Mouse (Mus musculus): Measurements from ENCODE around the gene Jakmip3. TPM values are rescaled to one million over a fixed set of nuclear protein-coding genes. Genes with fewer than 3 reads are reported as not detected.
A peak's percentile ranks its signal among the peaks of the same experiment; 100 is the strongest.

Jakmip3 gene
- total RNA-seq, 2 experiments from 2014 or later = not detected

DNA sequence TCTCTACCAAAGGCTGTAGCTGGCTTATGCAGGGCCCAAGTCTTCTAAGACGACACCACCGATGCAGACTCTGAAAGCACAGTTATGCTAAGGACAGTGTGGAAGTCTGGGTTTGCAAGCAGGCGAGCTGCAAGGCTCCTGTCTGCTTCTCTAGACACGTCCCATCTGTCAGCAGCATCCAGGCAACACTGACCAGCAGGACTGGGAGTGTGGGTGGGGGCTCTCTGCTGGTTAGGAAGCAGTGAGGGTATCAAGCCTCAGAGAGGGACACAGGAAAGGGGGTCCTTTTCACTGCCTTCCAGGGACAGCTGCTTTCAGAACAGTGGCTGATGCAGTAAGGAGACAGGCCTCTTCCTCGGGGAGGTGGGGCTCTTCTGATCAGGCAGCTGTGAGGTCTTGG lies 86.6 kb downstream of the Jakmip3 start:
- no peak for DNase-seq (ENCODE audit: low spot score in 2 of 2)

DNA sequence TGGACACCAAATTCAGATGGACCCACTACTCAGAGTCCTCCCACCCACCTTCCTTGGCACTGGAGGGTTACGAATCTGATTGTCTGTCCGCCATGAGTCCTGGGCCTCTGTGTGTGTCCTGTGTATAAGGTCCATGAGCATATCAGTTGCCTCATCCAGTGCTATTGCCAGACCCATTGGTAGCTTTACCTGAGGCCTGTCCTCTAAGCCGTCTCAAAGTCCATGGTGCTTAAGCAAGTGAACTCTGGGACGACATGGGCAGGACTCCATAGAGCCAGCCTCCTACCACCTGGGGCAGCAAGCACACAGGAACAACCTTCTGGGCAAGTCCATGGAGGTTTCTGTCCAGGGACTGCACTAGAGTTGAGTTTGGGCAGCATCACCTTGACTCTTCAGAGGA lies 90.7 kb downstream of the Jakmip3 start:
- no peak for DNase-seq (ENCODE audit: low spot score in 2 of 2)

DNA sequence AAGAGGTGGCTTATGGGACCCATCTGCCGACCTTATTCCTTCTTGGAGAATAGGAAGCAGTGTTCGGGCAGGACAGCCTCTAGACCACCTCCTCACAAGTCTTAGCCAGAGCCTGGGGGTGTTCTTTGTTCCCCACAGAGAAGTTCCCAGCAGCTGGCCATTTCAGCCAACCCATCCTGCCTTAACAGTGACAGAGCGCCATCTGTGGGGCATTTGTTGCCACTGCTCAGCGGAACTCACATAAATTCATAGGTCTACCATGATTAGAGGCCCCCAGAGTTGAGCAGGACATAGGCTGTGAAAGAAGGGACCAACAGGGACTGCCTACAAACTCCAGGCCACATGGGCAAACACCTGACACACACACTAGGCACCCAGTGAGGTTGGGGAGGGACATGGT lies 122.9 kb downstream of the Jakmip3 start:
- DNase-seq (ENCODE audit: low spot score in 2 of 2) = no peak

DNA sequence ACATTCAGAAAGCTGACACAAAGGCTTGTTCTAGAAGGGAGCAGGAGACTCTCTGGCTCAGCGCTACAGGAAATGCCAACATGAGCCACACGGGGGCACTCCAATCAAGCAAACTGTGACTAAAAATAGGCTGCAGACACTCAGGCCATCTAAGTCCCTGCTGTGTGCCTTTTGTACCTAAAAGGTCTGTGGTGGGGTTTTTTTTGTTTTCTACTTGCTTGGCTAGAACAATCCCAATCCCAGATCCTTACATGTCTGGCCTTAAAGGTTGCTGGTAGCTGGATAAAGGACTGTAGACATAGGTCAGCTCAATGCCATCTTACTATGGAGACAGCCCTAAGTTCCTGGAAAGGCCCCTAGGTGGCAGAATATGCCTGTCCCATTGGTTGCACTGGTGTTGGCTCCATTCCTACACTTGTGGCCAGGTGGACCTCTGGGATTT lies 127.7 kb downstream of the Jakmip3 start:
- DNase-seq (ENCODE audit: low spot score in 2 of 2) = peak; percentile 46 to 68

DNA sequence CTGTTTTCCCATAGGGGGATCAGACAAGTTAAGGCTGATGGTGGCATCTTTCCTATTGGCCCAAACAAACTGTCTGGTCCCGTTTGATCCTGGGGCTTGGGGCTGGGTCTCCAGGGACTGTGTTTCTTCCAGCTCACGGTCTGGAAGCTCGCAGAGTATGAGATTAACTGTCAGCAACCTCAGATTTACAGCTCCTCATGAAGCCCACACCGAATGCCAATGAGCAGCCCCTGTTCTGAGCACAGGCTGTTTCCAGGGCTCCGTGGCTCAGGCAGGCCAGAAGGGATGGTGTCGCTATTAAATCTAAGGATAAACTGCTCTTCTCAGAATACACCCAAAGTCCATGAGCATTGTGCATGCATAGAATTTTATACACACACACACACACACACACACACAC lies 133.7 kb downstream of the Jakmip3 start:
- no peak for DNase-seq (ENCODE audit: low spot score in 2 of 2)

DNA sequence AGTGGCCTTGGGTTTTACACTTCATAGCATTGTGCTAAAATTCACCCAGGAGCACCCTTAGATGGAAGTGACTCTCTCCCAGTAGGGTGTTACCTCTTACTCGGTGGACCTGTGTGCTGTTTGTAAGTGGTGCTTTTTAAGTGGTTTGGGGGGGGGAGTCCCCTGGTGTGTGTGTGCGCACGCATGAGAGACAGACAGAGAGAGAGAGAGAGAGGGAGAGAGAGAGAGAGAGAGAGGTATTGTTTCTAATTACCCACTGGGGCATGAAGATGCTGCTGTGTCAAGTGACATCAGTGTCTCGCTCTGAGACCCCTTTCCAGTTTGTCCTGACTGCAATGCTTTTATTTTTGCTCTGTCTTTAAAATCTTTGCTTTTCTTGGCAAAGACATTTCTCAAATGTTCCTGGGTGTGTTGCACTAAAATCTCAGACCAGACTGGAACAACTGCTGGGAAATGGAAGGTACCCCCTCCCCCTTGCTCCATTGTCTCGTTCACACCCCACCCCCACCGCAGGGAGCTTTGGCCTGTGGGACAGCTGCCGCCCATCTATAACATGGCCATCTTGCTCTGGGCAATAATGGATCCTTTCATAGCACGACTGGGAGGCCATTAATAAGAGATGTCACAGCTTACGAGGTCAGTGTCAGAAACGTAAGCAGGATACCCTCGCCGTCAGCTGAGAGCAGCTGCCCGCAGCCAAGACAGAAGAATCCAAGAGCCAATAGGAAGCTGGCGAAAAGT lies 134.7 kb downstream of the Jakmip3 start:
- no peak for DNase-seq (ENCODE audit: low spot score in 2 of 2)

DNA sequence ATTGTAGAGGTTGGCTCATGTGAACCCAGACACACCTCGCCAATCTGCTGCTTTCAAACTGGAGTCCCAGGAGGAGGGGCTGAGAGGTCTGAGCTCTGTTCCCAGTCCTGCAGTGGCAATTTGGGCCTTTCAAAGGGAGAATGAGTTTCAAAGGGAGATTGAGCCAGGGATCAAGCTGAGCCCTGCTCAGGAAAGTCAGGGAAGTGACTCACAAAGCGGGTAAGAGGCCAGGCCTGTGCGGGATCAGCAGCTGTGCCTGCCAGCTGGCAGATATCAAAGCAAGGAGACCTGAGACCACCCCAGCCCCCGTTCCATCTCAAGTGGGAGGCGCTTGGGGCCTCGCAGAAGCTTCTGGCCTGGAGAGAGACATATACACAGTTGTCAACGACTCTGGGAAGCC lies 136.8 kb downstream of the Jakmip3 start:
- DNase-seq (ENCODE audit: low spot score in 2 of 2) = no peak

DNA sequence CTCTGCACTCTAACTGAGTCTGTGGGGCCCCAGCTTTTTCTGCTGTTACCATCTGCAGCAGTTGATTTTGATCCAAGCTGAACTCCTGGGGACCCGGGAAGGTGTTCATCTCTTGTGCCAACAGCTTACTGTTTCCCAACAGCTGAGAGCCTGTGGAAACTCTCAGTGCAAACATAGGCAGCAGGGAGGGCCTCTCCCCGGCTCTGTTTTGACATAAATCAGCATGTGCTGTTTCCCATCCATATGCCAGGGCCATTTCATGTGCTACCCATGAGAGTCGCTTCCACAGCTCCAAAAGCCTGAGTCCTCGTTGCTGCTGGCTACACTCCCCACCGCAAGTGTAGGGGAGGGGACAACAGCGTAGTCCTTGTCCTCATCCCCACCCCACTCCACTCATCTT lies 137.7 kb downstream of the Jakmip3 start:
- no peak for DNase-seq (ENCODE audit: low spot score in 2 of 2)

DNA sequence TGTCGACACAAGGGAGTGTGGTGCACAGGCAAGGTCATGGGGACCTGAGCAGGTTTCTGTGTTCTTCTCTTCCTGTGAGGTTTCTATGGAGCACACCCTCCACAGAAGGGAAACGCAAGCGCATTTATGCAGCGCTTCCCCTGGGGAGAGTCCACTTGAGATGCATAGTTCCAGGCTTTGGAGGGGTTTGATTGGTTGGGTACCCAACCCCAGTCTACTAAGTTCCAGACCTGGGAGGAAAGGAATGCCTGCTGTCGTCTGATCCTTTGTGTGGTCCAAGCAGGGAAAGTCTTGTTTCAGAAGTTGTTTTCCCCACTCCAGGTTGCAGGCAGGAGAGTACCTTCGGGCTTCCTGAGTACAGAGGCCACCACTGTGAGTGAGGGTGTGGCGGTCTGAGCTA lies 138.6 kb downstream of the Jakmip3 start:
- no peak for DNase-seq (ENCODE audit: low spot score in 2 of 2)

DNA sequence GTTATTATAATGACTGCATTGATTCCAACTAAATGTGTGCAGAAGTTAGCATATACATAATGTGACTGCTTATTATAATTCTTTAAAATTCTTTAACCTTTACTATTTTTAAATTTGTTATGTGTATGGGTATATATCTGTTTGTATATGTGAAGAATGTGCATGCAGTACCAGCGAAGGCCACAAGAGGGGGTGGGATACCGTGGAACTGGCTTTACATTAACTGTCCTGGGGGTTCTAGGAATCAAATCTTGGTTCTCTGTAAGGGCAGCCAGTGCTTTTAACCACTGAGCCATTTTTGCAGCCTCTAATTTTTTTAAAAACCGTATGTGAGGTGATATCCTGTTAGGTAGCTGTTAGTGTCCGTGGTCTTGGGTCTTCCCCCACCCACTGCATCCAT lies 140.2 kb downstream of the Jakmip3 start:
- DNase-seq (ENCODE audit: low spot score in 2 of 2) = no peak

DNA sequence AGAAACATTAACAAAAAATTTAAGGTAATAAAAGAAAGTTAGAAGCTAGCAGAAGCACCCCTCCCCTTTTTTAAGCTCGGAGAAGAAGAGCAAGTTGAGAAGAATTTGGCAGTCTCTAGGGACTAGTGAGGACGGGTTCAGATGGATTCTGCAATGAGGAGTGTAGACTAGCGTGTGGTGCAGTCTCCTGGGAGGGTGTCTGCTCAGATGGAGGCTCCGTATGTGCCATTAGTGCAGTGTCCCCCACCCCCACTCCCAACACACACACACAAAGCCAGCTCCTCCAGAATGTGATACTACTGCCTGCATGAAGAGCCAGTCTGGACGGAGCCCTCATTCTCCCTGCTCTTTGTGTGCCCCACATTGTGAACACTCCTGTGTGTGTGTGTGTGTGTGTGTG lies 140.6 kb downstream of the Jakmip3 start:
- no peak for DNase-seq (ENCODE audit: low spot score in 2 of 2)

DNA sequence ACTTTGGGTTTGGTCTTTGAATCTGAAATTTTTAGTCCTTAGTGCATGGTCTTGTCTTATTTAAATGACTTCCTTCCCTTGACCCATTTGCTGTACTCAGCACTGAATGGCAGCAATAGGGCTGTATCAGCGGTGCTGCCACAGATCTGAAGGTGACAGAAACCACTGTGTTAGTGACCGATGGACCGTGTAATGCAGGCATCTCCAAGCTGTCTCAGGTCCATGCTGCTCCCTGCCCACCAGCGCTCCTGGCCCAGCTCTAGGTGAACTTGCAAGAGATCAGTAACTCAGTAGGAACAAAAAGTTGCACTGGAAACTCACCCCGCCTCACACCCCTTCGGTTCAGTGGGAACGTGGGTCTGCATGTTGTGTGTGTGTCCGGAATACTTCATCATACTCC lies 141.8 kb downstream of the Jakmip3 start:
- no peak for DNase-seq (ENCODE audit: low spot score in 2 of 2)

DNA sequence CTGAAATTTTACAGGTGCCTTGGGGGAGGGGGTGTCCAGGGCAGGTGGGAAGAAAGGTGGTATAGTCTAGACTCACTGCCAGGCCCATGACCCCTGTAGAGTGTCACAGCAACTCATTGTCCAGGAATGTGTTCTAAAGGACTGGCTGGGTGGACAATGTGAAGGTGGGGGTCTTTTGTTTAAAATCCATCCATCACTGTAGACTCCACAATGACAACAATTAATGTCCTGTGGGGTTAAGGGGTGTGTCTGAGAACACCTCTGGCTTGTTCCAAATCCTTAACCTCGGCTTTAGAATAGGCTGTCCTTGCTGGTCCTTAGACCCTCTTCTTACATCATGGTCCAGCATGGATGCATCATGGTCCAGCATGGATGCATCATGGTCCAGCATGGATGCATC lies 143.8 kb downstream of the Jakmip3 start:
- DNase-seq (ENCODE audit: low spot score in 2 of 2) = no peak

DNA sequence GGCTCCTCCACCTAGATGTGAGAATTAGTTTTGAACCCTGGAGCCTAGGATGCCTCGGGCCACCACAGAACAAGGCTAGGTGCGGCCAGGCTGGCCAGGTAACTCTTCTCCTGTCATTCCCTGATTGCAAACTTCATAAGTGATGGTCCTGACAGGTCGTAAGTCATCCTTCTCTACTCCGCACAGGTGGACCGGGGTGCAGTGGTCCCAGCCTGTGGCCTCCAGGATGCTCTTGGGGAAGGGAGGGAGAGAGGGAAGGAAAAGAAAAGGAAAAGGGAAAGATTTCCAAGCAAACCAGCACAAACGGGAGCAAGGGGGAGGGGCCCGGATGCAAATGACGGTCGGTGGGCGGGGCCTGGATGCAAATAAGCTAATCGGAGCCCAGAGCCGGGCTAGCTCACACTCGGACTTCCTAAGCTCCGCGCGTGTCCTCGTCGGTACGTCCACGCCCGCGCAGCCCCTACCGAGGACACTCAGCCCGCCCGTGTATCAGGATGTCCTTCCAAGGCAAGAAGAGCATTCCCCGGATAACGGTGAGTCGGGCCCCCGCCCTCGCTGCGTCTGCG lies 145.2 kb downstream of the Jakmip3 start, which contains the start of gene Dpysl4:
Gene Dpysl4 (plus strand): TSS at position 373 of the 566 bp plus-strand sequence.
- peak; percentile 36 to 77 for DNase-seq (ENCODE audit: low spot score in 2 of 2)

DNA sequence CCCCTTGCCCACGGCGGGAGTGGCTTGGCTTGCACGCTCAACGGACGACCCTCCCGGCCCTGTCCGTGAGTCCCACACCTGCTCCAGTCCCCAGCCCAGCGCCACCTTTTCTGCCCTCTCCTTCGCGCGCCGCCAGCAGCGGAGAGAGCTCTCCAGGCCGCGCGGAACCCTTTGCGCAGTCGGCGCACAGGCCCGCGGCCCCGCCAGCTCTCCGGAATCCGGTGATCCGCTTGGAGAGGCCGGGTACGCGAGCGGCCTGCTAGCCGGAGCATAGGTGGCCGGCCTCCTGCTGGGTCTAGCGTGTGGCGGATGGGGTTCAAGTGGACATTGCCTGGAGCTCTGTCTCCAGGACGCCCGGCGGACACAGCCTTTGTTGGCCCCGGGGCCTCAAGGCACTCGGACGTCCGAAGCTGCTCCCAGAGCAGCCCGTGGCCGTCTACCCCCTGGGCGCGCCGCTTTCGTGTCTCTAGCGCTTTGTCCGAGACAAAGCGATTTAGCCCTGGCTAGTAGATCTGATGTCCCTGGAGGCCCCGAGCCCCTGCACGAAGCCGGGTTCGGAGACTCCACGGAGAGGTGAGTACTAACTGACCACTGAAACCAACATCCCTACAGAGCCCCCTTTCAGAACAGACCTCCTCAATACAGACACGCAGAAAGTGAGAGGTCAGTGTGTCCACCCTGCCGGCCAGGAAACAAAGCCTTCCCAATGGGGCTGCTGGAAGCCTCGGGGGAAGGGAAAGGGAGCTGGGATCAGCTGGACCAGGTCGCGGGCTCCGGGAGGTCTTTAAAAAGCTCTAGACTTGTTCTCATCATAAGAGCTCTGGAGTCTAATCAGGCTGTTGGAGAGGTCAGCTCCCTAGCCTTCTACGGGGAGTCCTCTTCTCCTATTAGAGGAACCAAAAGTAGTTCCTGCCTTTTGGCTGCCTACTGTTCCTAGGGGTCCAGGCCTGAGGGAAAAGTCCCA lies 145.9 kb downstream of the Jakmip3 start:
- DNase-seq (ENCODE audit: low spot score in 2 of 2) = peak in 1 of 2 experiments; percentile 44

DNA sequence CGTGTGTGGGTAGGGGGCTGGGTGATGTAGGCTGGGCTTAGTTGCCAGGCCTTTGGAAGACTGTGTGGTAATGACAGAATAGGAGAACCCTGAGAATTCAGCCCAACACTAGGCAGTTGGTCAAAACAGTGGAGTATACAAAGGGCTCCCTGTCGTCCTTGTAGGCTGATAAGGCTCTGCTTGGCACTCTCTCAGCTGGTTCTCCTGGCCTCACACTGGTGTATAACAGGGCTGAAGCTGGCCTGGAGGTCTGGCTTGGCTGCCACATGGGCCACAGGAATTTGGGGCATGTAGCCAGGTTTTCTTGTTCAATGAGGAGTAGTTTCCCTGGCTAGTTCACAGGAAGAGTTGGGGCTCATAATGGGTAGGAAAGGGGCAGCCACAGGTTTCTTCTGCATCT lies 147.3 kb downstream of the Jakmip3 start:
- DNase-seq (ENCODE audit: low spot score in 2 of 2) = no peak

DNA sequence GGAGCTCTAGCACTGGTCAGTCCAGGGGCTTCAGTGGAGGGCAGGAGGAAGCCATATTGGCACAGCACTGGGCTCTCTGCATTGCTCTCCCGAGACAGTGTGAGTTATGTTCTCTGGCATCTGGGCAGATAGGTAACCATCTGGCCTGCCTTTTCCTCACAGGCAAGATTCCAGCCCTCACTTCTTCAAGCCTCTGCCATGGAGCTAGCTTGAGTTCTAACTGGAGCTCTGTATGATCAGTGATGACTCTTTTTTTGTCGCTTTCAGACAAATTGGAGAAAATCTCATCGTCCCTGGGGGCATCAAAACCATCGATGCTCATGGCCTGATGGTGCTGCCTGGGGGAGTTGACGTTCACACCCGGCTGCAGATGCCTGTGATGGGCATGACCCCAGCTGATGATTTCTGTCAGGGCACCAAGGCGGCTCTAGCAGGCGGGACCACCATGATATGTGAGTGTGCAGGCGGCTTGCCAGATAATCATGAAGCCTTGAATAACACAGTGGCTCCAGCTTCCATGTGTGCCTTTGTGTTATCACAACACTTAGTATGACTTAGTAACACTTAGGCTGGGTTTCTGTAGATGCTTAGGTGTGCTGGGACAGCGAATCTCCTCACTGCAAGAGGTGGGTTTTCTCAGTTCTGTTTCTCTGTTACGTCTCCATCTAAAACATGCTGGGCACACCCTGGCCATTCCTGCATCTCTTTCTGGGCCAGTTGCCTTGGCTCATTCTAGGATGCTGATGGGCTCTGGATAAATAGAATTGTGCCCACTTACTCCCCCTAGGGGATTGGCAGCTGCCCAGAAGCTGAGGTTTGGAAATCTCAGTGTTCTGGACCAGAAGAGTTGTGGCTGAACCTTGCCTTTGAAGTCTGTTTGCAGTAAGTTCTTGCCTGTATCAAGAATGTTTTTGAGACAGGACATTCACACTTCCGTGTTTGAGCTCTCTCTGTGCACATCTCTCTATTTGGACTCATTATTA lies 149.7 kb downstream of the Jakmip3 start:
- no peak for DNase-seq (ENCODE audit: low spot score in 2 of 2)

DNA sequence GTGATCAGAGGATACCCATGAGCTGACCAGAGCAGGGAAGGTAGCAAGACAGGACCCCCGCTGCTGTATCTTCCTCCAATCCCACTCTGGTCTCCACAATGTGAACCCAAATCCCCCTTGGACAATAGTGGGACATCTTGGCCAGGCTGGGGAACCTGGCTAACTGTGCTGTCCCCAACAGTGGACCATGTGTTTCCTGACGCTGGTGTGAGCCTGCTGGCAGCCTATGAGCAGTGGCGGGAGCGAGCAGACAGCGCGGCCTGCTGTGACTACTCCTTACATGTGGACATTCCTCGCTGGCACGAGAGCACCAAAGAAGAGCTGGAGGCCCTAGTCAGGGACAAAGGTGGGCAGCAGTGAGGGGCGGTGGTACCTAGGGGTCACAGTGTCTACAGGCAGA lies 151.2 kb downstream of the Jakmip3 start:
- no peak for DNase-seq (ENCODE audit: low spot score in 2 of 2)

DNA sequence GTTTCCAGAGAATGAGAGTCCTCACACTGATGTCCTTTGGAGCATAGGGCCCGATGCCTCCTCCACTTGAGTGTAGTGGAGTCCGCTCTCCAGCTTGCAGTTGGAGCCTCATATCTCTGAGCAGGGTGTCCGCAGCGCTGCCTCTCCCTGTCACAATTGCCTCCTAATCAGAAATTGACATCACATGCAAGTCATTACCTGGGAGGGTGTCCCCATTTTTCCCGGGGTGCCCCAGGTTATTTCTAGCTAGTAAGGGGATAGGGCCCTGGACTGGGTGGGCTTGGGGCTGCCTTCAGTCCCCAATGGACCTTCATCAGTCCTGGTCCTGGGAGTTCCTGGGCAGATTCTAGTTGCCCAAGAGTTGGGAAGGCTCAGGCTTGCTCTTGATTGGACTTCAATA lies 152.1 kb downstream of the Jakmip3 start:
- DNase-seq (ENCODE audit: low spot score in 2 of 2) = no peak

DNA sequence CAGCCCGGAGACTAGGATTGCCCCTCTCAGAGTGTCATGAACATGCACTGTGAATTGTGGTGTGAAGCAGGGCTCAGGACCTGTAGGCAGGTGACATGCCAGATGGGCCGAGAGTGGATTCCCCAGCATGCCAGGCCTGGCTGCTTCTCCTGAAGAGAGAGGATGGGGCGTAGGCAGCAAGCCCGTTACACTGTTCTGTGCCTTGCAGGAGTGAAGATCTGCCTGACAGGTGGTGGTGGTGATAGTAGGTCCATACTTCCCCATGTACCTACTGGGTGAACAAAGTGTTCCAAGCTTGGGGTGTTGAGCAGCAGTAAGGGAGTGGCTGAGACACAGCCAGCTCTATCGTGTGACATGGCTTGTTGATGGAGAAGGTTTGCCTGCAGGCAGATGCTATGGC lies 152.6 kb downstream of the Jakmip3 start:
- DNase-seq (ENCODE audit: low spot score in 2 of 2) = no peak

DNA sequence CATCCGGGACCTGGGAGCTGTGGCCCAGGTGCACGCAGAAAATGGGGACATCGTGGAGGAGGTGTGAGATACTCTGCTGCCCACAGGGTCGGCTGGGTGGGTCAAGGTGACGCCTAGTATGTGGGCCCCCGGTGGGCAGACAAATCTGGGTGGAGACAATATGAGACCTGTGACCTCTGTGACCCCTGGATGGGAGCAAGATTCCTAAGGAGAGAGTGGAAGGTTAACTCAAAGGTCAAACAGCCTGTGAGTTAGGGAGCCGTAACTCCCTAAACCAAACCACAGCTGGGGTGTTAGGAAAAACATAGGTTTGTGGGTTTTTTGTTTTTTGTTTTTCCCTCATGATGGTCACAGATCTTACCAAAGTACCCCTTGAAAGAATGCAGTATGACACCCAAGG lies 153.3 kb downstream of the Jakmip3 start:
- no peak for DNase-seq (ENCODE audit: low spot score in 2 of 2)
